Mouse (Mus musculus): ENCODE measurements at regions not wholly inside any gene's neighbourhood (a gene's known extent, or its start where the extent isn't known, plus 50 kb on each side); places are given as distances from the start of the nearest gene placed in this dataset.

DNA sequence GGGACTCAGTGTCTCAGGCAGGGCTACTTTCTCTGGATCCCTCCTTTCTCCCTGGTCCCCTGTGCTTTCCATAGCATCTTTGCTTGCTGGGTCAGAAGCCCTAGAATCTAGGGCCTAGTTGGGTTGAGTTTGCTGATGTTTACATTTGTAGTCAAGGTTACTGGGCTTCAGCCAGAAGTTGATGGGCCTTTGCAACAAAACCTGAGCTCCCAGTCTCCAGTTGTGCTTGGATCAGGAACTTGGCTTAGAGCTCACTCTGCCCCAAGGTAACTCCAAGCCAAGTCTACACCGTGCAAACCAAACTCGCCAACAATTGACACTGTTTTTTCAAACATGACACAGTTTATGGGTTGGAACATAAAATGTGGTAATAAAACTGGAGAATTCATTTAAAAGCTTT is 238.2 kb downstream of the Ankrd50 start:
- WGBS: 73% methylated on average over 2 of the region's 2 CpGs
- TF ChIP-seq CTCF (IDR thresholded peaks at IDR 0.05; ENCODE audit: extremely low read depth, insufficient read length, insufficient replicate concordance, low read depth, low read length) (no peak), POLR2A (IDR thresholded peaks at IDR 0.05; ENCODE audit: low read depth, low read length) (no peak)
- Histone ChIP-seq H3K36me3 (ENCODE audit: control insufficient read depth, insufficient read depth, low read length) (no peaks in the 10 kb centered on the region), H3K27ac (ENCODE audit: insufficient read depth, low read depth, low read length) (no peak overlapping the region; the same call in 1 of the 2 replicates), H3K4me1 (ENCODE audit: control insufficient read depth, insufficient read depth, insufficient read length, low read length) (peaks cover 2% of the 10 kb centered on the region; the same call in 1 of the 2 replicates), H3K27me3 (ENCODE audit: control insufficient read depth, insufficient read depth, low read length) (no peaks in the 10 kb centered on the region), H3K4me3 (ENCODE audit: low read depth, low read length) (no peak overlapping the region)

DNA sequence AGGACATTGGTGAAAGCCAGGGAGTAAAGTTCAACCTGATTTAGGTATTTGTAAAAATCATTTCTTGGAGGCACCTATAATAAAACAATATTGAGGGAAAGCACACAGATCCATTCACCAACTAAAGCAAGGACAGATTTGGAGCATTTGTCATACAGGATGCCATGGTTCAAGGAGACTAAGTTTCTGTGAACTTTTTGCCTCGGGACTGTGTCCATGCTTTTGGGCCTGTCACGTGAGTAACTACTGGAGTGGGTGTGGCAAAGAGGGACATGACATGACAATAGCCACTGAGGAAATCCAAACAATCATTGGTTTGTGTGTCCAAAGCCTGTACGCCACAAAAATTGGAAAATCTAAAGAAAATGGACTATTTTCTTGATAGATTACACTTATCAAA is 241.4 kb downstream of the Ankrd50 start:
- no peak overlapping the region for H3K27ac ChIP-seq (ENCODE audit: insufficient read depth, low read depth, low read length)
- TF ChIP-seq POLR2A (IDR thresholded peaks at IDR 0.05; ENCODE audit: low read depth, low read length) (no peak), CTCF (IDR thresholded peaks at IDR 0.05; ENCODE audit: extremely low read depth, insufficient read length, insufficient replicate concordance, low read depth, low read length) (no peak)
- no peaks in the 10 kb centered on the region for H3K27me3 ChIP-seq (ENCODE audit: control insufficient read depth, insufficient read depth, low read length)
- H3K4me3 ChIP-seq (ENCODE audit: low read depth, low read length): no peak overlapping the region
- peaks cover 2% of the 10 kb centered on the region; the same call in 1 of the 2 replicates for H3K4me1 ChIP-seq (ENCODE audit: control insufficient read depth, insufficient read depth, insufficient read length, low read length)
- H3K36me3 ChIP-seq (ENCODE audit: control insufficient read depth, insufficient read depth, low read length): no peaks in the 10 kb centered on the region
- WGBS: 83% methylated on average over 3 of the region's 3 CpGs

DNA sequence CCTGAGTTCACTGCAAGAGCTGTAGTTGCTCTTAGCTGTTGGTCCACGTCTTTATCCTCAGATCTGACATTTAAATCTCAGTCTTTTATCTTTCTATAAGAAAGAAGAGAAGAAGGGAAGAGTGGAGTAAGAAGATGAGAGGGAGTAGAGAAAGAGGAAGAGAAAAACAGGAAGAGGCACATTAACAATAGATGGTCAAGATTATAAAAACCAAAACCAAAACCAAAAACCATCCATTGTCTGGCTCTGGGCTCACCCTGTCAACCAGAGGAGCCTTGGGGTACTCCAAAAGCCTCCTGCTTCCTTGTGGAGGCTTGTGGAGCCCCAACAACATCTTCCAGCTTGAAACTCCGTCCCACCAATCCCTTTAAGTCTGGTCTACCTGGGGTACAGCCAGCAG is 247.0 kb downstream of the Ankrd50 start:
- Histone ChIP-seq H3K4me3 (ENCODE audit: low read depth, low read length) (no peak overlapping the region), H3K4me1 (ENCODE audit: control insufficient read depth, insufficient read depth, insufficient read length, low read length) (no peaks in the 10 kb centered on the region), H3K27ac (ENCODE audit: insufficient read depth, low read depth, low read length) (no peak overlapping the region), H3K27me3 (ENCODE audit: control insufficient read depth, insufficient read depth, low read length) (no peaks in the 10 kb centered on the region), H3K36me3 (ENCODE audit: control insufficient read depth, insufficient read depth, low read length) (no peaks in the 10 kb centered on the region)
- 54% methylated on average over 2 of the region's 2 CpGs for WGBS
- TF ChIP-seq POLR2A (IDR thresholded peaks at IDR 0.05; ENCODE audit: low read depth, low read length): no peak
- TF ChIP-seq CTCF (IDR thresholded peaks at IDR 0.05; ENCODE audit: extremely low read depth, insufficient read length, insufficient replicate concordance, low read depth, low read length): no peak

DNA sequence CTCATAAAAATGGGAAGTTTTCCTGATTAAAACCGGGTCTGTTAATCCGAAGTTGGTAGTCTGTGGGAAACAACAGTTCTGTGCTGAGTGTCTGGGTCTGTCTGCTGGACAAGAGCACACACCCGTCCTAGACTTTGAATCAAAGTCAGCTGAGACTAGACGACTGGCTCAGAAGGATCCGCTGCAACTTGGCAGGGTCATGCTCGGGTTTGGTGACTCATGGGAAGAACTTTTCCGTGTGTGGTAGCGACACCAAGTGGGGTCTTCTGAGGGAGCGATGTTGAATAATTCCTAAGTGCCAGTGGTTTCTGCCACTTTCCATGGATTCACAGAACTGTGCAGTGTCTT is 248.9 kb downstream of the Ankrd50 start:
- Histone ChIP-seq H3K4me1 (ENCODE audit: control insufficient read depth, insufficient read depth, insufficient read length, low read length) (no peaks in the 10 kb centered on the region), H3K27ac (ENCODE audit: insufficient read depth, low read depth, low read length) (no peak overlapping the region; the same call in 1 of the 2 replicates), H3K27me3 (ENCODE audit: control insufficient read depth, insufficient read depth, low read length) (no peaks in the 10 kb centered on the region), H3K4me3 (ENCODE audit: low read depth, low read length) (no peak overlapping the region), H3K36me3 (ENCODE audit: control insufficient read depth, insufficient read depth, low read length) (no peaks in the 10 kb centered on the region)
- TF ChIP-seq POLR2A (IDR thresholded peaks at IDR 0.05; ENCODE audit: low read depth, low read length) (no peak), CTCF (IDR thresholded peaks at IDR 0.05; ENCODE audit: extremely low read depth, insufficient read length, insufficient replicate concordance, low read depth, low read length) (no peak)
- 65% methylated on average over 9 of the region's 9 CpGs for WGBS

DNA sequence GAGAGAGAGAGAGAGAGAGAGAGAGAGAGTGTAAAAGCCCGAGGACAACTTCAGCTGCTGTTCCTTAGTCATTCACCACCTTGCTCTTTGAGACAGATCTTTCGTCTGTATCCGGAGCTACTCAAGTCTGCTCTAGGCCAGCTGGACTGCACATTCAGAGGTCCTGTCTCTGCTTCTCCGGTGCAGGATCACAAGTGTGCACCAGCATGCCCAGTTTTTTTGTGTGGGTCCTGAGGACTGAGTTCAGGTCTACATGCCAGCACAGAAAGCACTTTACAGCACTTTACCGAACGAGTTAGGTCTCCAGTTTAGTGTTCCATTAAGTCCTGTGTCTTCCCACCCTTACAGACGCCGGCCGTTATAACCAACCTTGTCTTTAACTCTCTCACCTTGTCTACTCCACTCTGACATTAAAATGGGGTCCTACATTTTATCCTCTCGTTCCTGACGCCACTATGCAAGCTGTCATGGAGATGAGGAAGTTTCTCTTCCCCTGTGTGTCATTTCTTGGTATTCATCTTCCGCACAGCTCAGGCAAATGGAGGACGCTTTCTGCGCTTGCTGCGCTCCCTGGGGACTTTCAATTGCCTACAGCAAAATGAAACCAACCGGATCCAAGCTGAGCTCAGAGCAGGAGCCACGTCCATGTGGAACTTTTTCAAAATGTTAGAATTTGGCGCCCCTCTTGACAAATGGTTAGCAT is 249.5 kb downstream of the Ankrd50 start:
- Histone ChIP-seq H3K27ac (ENCODE audit: insufficient read depth, low read depth, low read length) (peak overlapping the region; percentile 58), H3K36me3 (ENCODE audit: control insufficient read depth, insufficient read depth, low read length) (no peaks in the 10 kb centered on the region), H3K4me3 (ENCODE audit: low read depth, low read length) (peak overlapping the region; percentile 1; the same call in 1 of the 2 replicates), H3K4me1 (ENCODE audit: control insufficient read depth, insufficient read depth, insufficient read length, low read length) (no peaks in the 10 kb centered on the region), H3K27me3 (ENCODE audit: control insufficient read depth, insufficient read depth, low read length) (no peaks in the 10 kb centered on the region)
- 75% methylated on average over 18 of the region's 18 CpGs for WGBS
- TF ChIP-seq POLR2A (IDR thresholded peaks at IDR 0.05; ENCODE audit: low read depth, low read length): no peak
- TF ChIP-seq CTCF (IDR thresholded peaks at IDR 0.05; ENCODE audit: extremely low read depth, insufficient read length, insufficient replicate concordance, low read depth, low read length): no peak

DNA sequence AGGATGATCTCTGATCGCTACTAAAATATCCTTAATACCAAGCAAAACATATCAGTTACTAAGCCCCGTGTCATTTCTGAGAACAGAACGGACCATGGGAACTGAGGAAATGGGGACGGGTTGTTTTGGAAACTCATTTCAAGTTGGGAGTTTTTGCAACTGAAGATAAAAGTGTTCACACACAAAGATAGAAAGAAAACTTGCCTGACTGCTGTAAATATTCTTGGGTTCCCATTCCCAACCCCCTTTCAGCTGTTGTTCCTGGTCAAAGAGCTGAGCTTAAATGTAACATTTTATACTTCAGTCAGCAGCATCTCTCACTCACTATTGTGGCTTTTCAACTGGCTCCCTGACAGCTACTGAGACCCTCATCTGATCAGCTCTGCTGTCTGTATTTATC is 250.1 kb downstream of the Ankrd50 start:
- Histone ChIP-seq H3K27me3 (ENCODE audit: control insufficient read depth, insufficient read depth, low read length) (no peaks in the 10 kb centered on the region), H3K4me3 (ENCODE audit: low read depth, low read length) (no peak overlapping the region), H3K27ac (ENCODE audit: insufficient read depth, low read depth, low read length) (no peak overlapping the region), H3K36me3 (ENCODE audit: control insufficient read depth, insufficient read depth, low read length) (no peaks in the 10 kb centered on the region), H3K4me1 (ENCODE audit: control insufficient read depth, insufficient read depth, insufficient read length, low read length) (no peaks in the 10 kb centered on the region)
- WGBS: 70% methylated on average over 4 of the region's 4 CpGs
- TF ChIP-seq POLR2A (IDR thresholded peaks at IDR 0.05; ENCODE audit: low read depth, low read length) (no peak), CTCF (IDR thresholded peaks at IDR 0.05; ENCODE audit: extremely low read depth, insufficient read length, insufficient replicate concordance, low read depth, low read length) (no peak)

DNA sequence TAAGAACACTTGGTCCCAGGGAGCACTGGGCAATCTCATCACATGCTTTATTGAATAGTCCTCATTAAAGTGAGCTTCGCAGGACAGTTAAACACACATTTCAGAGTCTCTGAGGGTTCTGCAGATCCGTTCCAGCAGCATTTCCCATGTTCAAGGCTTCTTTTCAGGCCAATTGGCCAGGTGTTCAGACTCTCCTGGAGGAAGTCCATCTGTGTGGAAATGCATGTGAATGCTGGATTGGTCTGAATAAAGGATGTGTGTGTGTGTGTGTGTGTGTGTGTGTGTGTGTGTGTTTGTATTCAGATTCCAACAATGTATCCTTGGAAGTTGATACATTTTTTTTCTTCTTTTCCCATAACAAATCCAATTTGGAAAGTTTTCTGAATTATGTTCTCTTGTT is 250.6 kb downstream of the Ankrd50 start:
- H3K36me3 ChIP-seq (ENCODE audit: control insufficient read depth, insufficient read depth, low read length): no peaks in the 10 kb centered on the region
- no peak overlapping the region for H3K27ac ChIP-seq (ENCODE audit: insufficient read depth, low read depth, low read length)
- H3K4me1 ChIP-seq (ENCODE audit: control insufficient read depth, insufficient read depth, insufficient read length, low read length): no peaks in the 10 kb centered on the region
- no peak overlapping the region for H3K4me3 ChIP-seq (ENCODE audit: low read depth, low read length)
- no peak for TF ChIP-seq CTCF (IDR thresholded peaks at IDR 0.05; ENCODE audit: extremely low read depth, insufficient read length, insufficient replicate concordance, low read depth, low read length)
- no peak for TF ChIP-seq POLR2A (IDR thresholded peaks at IDR 0.05; ENCODE audit: low read depth, low read length)
- WGBS: 65% methylated on average over 2 of the region's 2 CpGs
- H3K27me3 ChIP-seq (ENCODE audit: control insufficient read depth, insufficient read depth, low read length): no peaks in the 10 kb centered on the region
